28 mouse cellular contexts compared by ENCODE assay signal in the genomic region with DNA sequence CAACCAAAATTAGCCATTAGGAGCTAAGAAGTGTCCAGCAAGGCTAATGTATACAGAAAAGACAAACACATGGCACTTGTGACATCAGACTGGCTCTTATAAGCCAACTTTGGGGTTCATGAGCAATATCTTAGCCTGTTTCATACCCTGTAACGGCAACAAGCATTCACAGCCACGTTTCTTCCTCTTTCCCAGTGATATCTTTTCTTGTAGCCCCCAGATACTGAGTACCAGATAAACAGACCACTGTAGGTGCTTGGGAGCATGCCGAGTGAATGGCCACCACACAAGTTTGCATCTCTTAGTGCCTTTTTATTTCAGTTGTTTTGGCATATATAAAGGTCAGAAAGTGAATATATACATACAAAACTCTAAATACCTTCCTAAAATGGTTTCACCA.
"Had no signal": no experiment of that assay in that cellular context is flagged by ENCODE, and none has a peak within 500 bp of the region (broad histone marks: within the 10 kb centered on the region; RNA-seq: fewer than 3 reads in every experiment).

No protein-coding gene starts in this region.

- H3K9me3 ChIP-seq: limb, embryonic 10.5 days; limb, embryonic 12.5 days; limb, embryonic 13.5 days; limb, embryonic 15.5 days; liver, embryonic 12.5 days; liver, embryonic 13.5 days; liver, embryonic 15.5 days; lung, embryonic 15.5 days; megakaryocyte, embryonic 14.5 days; midbrain, embryonic 10.5 days; midbrain, embryonic 12.5 days; midbrain, embryonic 13.5 days; midbrain, embryonic 15.5 days; neural tube, embryonic 12.5 days had no signal

- DNase-seq: left cerebral cortex, postnatal 4 days; liver; liver, embryonic 13.5 days; liver, postnatal 0 days; lung, adult 18-20 months; lung, adult 2 months; lung, embryonic 14.5 days; lung, postnatal 10 days; lung, postnatal 14 days; lung, postnatal 36 days; lung, postnatal 4 days; midbrain, embryonic 14.5 days had no signal

- H3K9ac ChIP-seq: limb, embryonic 12.5 days; limb, embryonic 13.5 days; limb, embryonic 15.5 days; liver, embryonic 12.5 days; liver, embryonic 13.5 days; liver, embryonic 14.5 days; liver, embryonic 15.5 days; liver, postnatal 0 days; lung, embryonic 14.5 days; lung, embryonic 15.5 days; midbrain, embryonic 12.5 days; midbrain, embryonic 13.5 days; midbrain, embryonic 15.5 days; neural tube, embryonic 12.5 days had no signal

- H3K4me3 ChIP-seq: limb, embryonic 10.5 days; limb, embryonic 12.5 days; limb, embryonic 13.5 days; limb, embryonic 15.5 days; liver, embryonic 12.5 days; liver, embryonic 13.5 days; liver, embryonic 15.5 days; lung, embryonic 15.5 days; megakaryocyte, embryonic 14.5 days; midbrain, embryonic 10.5 days; midbrain, embryonic 12.5 days; midbrain, embryonic 13.5 days; midbrain, embryonic 15.5 days; myocyte; neural tube, embryonic 12.5 days had no signal

- H3K27me3 ChIP-seq: limb, embryonic 12.5 days; limb, embryonic 13.5 days; limb, embryonic 15.5 days; liver, embryonic 12.5 days; liver, embryonic 13.5 days; liver, embryonic 15.5 days; lung, embryonic 15.5 days; megakaryocyte, embryonic 14.5 days; midbrain, embryonic 12.5 days; midbrain, embryonic 13.5 days; midbrain, embryonic 15.5 days; neural tube, embryonic 12.5 days had no signal

- H3K27ac ChIP-seq: limb, embryonic 10.5 days; limb, embryonic 12.5 days; limb, embryonic 13.5 days; limb, embryonic 15.5 days; liver, embryonic 12.5 days; liver, embryonic 14.5 days; liver, embryonic 15.5 days; lung, embryonic 15.5 days; macrophage; midbrain, embryonic 10.5 days; midbrain, embryonic 12.5 days; midbrain, embryonic 13.5 days; midbrain, embryonic 15.5 days; neural tube, embryonic 12.5 days had no signal
